ENCODE assay signal across 8 mouse cellular contexts in genomic region chr2:26315072-26315924, GRCm38 (mm10). TPM values are rescaled to one million over a fixed set of nuclear protein-coding genes. Genes with fewer than 3 reads are reported as not detected.
DNase-seq lines count a peak whose midpoint lies in the region; ATAC-seq and TF ChIP-seq lines count a peak whose summit lies in the region.

Gene Gpsm1 (plus strand): TSS chr2:26315515.

- peak within 1 kb of the TSS; percentile 74 for H3ac ChIP-seq in C2C12 (ENCODE audit: control insufficient read depth, insufficient read length, low read depth)

- WGBS in forebrain, embryonic 10.5 days = under 1% methylated on average over 65 of the region's 66 CpGs
- under 1% methylated on average over 57 of the region's 66 CpGs for WGBS in heart, embryonic 15.5 days
- under 1% methylated on average over 55 of the region's 66 CpGs for whole genome bisulfite sequencing in liver, postnatal 0 days (ENCODE audit: insufficient replicate concordance)
- WGBS in neural tube, embryonic 13.5 days = under 1% methylated on average over 64 of the region's 66 CpGs

- H3K27ac ChIP-seq in bone marrow macrophage, adult 2 months (ENCODE audit: insufficient read depth, low read depth, low read length) = no peak within 1 kb of the TSS
- H3K27ac ChIP-seq in forebrain, embryonic 10.5 days = peak within 1 kb of the TSS; percentile 98
- H3K27ac ChIP-seq in heart, embryonic 15.5 days = peak within 1 kb of the TSS; percentile 96
- H3K27ac ChIP-seq in liver, postnatal 0 days (ENCODE audit: low read depth) = peak within 1 kb of the TSS; percentile 60
- peak within 1 kb of the TSS; percentile 98 for H3K27ac ChIP-seq in neural tube, embryonic 13.5 days (replicated peaks)
- peak within 1 kb of the TSS; percentile 93 for H3K27ac ChIP-seq in testis, adult 2 months (ENCODE audit: control insufficient read depth, insufficient read depth, low read depth, low read length)

- no peaks in the 10 kb centered on the region for H3K27me3 ChIP-seq in C2C12 (ENCODE audit: control insufficient read depth, insufficient read depth, insufficient read length)
- H3K27me3 ChIP-seq in forebrain, embryonic 10.5 days (ENCODE audit: poor library complexity, severe bottlenecking) = no peaks in the 10 kb centered on the region
- H3K27me3 ChIP-seq in heart, embryonic 15.5 days = no peaks in the 10 kb centered on the region
- no peaks in the 10 kb centered on the region for H3K27me3 ChIP-seq in liver, postnatal 0 days (ENCODE audit: insufficient read depth, low read length)
- H3K27me3 ChIP-seq in neural tube, embryonic 13.5 days = no peaks in the 10 kb centered on the region
- no peaks in the 10 kb centered on the region for H3K27me3 ChIP-seq in testis, adult 2 months (ENCODE audit: control insufficient read depth, insufficient read depth, low read length)

- peaks cover 12% of the 10 kb centered on the region for H3K4me1 ChIP-seq in bone marrow macrophage, adult 2 months (ENCODE audit: control insufficient read depth, insufficient read depth, low read length)
- H3K4me1 ChIP-seq in forebrain, embryonic 10.5 days = peaks cover 74% of the 10 kb centered on the region
- peaks cover 65% of the 10 kb centered on the region for H3K4me1 ChIP-seq in heart, embryonic 15.5 days (replicated peaks)
- no peaks in the 10 kb centered on the region; the same call in 1 of the 2 replicates for H3K4me1 ChIP-seq in liver, postnatal 0 days (ENCODE audit: insufficient read depth)
- peaks cover 54% of the 10 kb centered on the region for H3K4me1 ChIP-seq in neural tube, embryonic 13.5 days (replicated peaks)
- peaks cover 19% of the 10 kb centered on the region for H3K4me1 ChIP-seq in testis, adult 2 months (ENCODE audit: control insufficient read depth, insufficient read depth, low read length)

- ATAC-seq in heart, embryonic 15.5 days (replicated peaks; ENCODE audit: insufficient number of reproducible peaks, insufficient read depth, low FRiP score, low read depth) = peak; percentile 85
- peak; percentile 66 for ATAC-seq in liver, postnatal 0 days
- peak; percentile 86 for ATAC-seq in neural tube, embryonic 13.5 days (ENCODE audit: low read depth)

- peak; percentile 89 for DNase-seq in forebrain, embryonic 10.5 days (ENCODE audit: extremely low spot score, low spot score)
- peak; percentile 93 for DNase-seq in kidney, postnatal 14 days
- DNase-seq in liver, postnatal 0 days = peak; percentile 76

- H3K79me2 ChIP-seq in C2C12 (ENCODE audit: control insufficient read depth, insufficient read depth) = peaks cover 31% of the 10 kb centered on the region

- TF ChIP-seq CTCF in C2C12 (IDR thresholded peaks at IDR 0.05; ENCODE audit: control insufficient read depth, insufficient read depth, insufficient read length) = no peak
- TF ChIP-seq CTCF in bone marrow macrophage, adult 2 months (IDR thresholded peaks at IDR 0.05; ENCODE audit: low read depth, low read length) = no peak
- no peak for TF ChIP-seq CTCF in liver, postnatal 0 days (IDR thresholded peaks at IDR 0.05; ENCODE audit: low read depth)
- TF ChIP-seq CTCF in testis, adult 2 months (IDR thresholded peaks at IDR 0.05; ENCODE audit: control insufficient read depth, insufficient read depth, insufficient replicate concordance, low read depth, low read length) = no peak

- TF ChIP-seq POLR2A in bone marrow macrophage, adult 2 months (IDR thresholded peaks at IDR 0.05; ENCODE audit: borderline replicate concordance, low read depth, low read length) = no peak
- TF ChIP-seq POLR2A in testis, adult 2 months (IDR thresholded peaks at IDR 0.05; ENCODE audit: control insufficient read depth, low read depth, low read length) = peak; percentile 59

- no peaks in the 10 kb centered on the region for H3K36me3 ChIP-seq in C2C12 (ENCODE audit: control insufficient read depth, insufficient read depth)
- H3K36me3 ChIP-seq in forebrain, embryonic 10.5 days (replicated peaks) = peaks cover 35% of the 10 kb centered on the region
- no peaks in the 10 kb centered on the region for H3K36me3 ChIP-seq in heart, embryonic 15.5 days
- no peaks in the 10 kb centered on the region for H3K36me3 ChIP-seq in liver, postnatal 0 days (replicated peaks; ENCODE audit: insufficient read depth, low read length)
- no peaks in the 10 kb centered on the region for H3K36me3 ChIP-seq in neural tube, embryonic 13.5 days
- H3K36me3 ChIP-seq in testis, adult 2 months (ENCODE audit: control insufficient read depth, insufficient read depth, low read length) = no peaks in the 10 kb centered on the region

- H3K9me3 ChIP-seq in forebrain, embryonic 10.5 days = no peaks in the 10 kb centered on the region
- no peaks in the 10 kb centered on the region for H3K9me3 ChIP-seq in heart, embryonic 15.5 days (replicated peaks)
- no peaks in the 10 kb centered on the region for H3K9me3 ChIP-seq in liver, postnatal 0 days (ENCODE audit: low read length)
- H3K9me3 ChIP-seq in neural tube, embryonic 13.5 days = no peaks in the 10 kb centered on the region

- no peak for TF ChIP-seq EP300 in liver, postnatal 0 days (IDR thresholded peaks at IDR 0.05; ENCODE audit: low read depth)

- H3K79me3 ChIP-seq in C2C12 (ENCODE audit: low read depth) = peaks cover 2% of the 10 kb centered on the region

- H3K9ac ChIP-seq in heart, embryonic 15.5 days = peak within 1 kb of the TSS; percentile 96
- peak within 1 kb of the TSS; percentile 72 for H3K9ac ChIP-seq in liver, postnatal 0 days (replicated peaks)
- peak within 1 kb of the TSS; percentile 94 for H3K9ac ChIP-seq in neural tube, embryonic 13.5 days

- peak within 1 kb of the TSS; percentile 65 for H3K4me3 ChIP-seq in C2C12 (ENCODE audit: insufficient read depth, poor library complexity, severe bottlenecking)
- peak within 1 kb of the TSS; percentile 80 for H3K4me3 ChIP-seq in bone marrow macrophage, adult 2 months (ENCODE audit: insufficient read depth, low read length)
- H3K4me3 ChIP-seq in forebrain, embryonic 10.5 days = peak within 1 kb of the TSS; percentile 91
- H3K4me3 ChIP-seq in heart, embryonic 15.5 days = peak within 1 kb of the TSS; percentile 86
- H3K4me3 ChIP-seq in liver, postnatal 0 days (ENCODE audit: low read depth, low read length) = peak within 1 kb of the TSS; percentile 69
- peak within 1 kb of the TSS; percentile 95 for H3K4me3 ChIP-seq in neural tube, embryonic 13.5 days
- peak within 1 kb of the TSS; percentile 84 for H3K4me3 ChIP-seq in testis, adult 2 months (ENCODE audit: control insufficient read depth, low read depth, low read length)

- peak within 1 kb of the TSS; percentile 78 for H3K4me2 ChIP-seq in heart, embryonic 15.5 days
- H3K4me2 ChIP-seq in liver, postnatal 0 days (ENCODE audit: low read depth, low read length) = peak within 1 kb of the TSS; percentile 96
- H3K4me2 ChIP-seq in neural tube, embryonic 13.5 days = peak within 1 kb of the TSS; percentile 99

TF ChIP-seq in C2C12, 6 proteins besides CTCF, POLR2A, EP300 and RAD21:
- TF ChIP-seq MAX (IDR thresholded peaks at IDR 0.05) (peak; percentile 12), CEBPB (IDR thresholded peaks at IDR 0.05; ENCODE audit: low read depth) (no peak), FOSL1 (IDR thresholded peaks at IDR 0.05; ENCODE audit: insufficient read depth, low read length, poor library complexity, severe bottlenecking) (no peak), MYOD1 (IDR thresholded peaks at IDR 0.05; ENCODE audit: control insufficient read depth, insufficient read length, low read depth) (no peak), MYOG (IDR thresholded peaks at IDR 0.05; ENCODE audit: control insufficient read depth, extremely low read depth, insufficient read length) (no peak), USF1 (IDR thresholded peaks at IDR 0.05; ENCODE audit: low read depth) (no peak)

RNA-seq across cellular contexts. Expression of gene Gpsm1, which starts in this region (rescaled TPM):
- polyA plus RNA-seq in C2C12 (2012; fragmentation: generic; extraction: Trizol) = 20.6 TPM
- 5.3 and 5.5 TPM in 2 replicates for polyA plus RNA-seq in bone marrow macrophage, adult 2 months (2012; ENCODE audit: insufficient read depth, insufficient read length, missing spikeins)
- 77.9 and 78.0 TPM in 2 replicates for polyA plus RNA-seq in forebrain, embryonic 10.5 days (2016; fragmentation: Nextera tagmentation; extraction: Ambion mirVana)
- polyA plus RNA-seq in heart, embryonic 15.5 days (2015; fragmentation: Nextera tagmentation; extraction: Ambion mirVana) = 64.4 and 71.6 TPM in 2 replicates
- polyA plus RNA-seq in liver, postnatal 0 days (2015; fragmentation: Nextera tagmentation; extraction: Ambion mirVana) = 1.9 TPM in 2 replicates
- 109 and 114 TPM in 2 replicates for polyA plus RNA-seq in neural tube, embryonic 13.5 days (2015; fragmentation: Nextera tagmentation; extraction: Ambion mirVana)
- polyA plus RNA-seq in testis, adult 2 months (2012; rRNA removed) = 16.6 and 20.5 TPM in 2 replicates
